Mouse (Mus musculus): ENCODE results near the gene Vmn2r101. TPM values are rescaled to one million over a fixed set of nuclear protein-coding genes. Genes with fewer than 3 reads are reported as not detected.

Vmn2r101 gene
- total RNA-seq (2021), result not detected
- long read RNA-seq, experiment 1, result 0 reads
- long read RNA-seq, experiment 2, result 0 reads

GRCm38 (mm10) chr17:19576927-19577326, at the start of gene Vmn2r101:
TSS of gene Vmn2r101 (plus strand) at chr17:19577227.
- DNase-seq, result no peak

- DNase-seq, result no peak
These were observed 52.3 kb downstream of the Vmn2r101 start for GRCm38 (mm10) chr17:19629328-19629727.

- no peak for DNase-seq
These were observed 81.4 kb downstream of the Vmn2r101 start for GRCm38 (mm10) chr17:19658447-19658846.

- DNase-seq, result no peak
These were observed 83.0 kb downstream of the Vmn2r101 start, which contains the start of gene Vmn2r102 for GRCm38 (mm10) chr17:19660028-19660427. TSS of gene Vmn2r102 (plus strand) at chr17:19660328.

Other genes with a start within 250 kb of the Vmn2r101 start
- gene Vmn2r99, start 215.3 kb upstream of the Vmn2r101 start, total RNA-seq (2021), result not detected
- not detected for gene Vmn2r100, start 72.5 kb upstream of the Vmn2r101 start, total RNA-seq (2021)
- gene Vmn2r102, start 83.1 kb downstream of the Vmn2r101 start, total RNA-seq (2021), result not detected
- not detected for gene Vmn2r103, start 196.1 kb downstream of the Vmn2r101 start, total RNA-seq (2021)

Measured in gastrocnemius, postnatal 25 days (tissue).